Mouse (Mus musculus) megakaryocyte, embryonic 14.5 days (primary cell): ENCODE measurements at regions not wholly inside any gene's neighbourhood (a gene's known extent, or its start where the extent isn't known, plus 50 kb on each side); places are given as distances from the start of the nearest gene placed in this dataset.
"Not testable (repeated sequence)": the region's sequence is repeated elsewhere in the genome, so short reads cannot be mapped to it uniquely, and the experiment has no call there.

Experiments used
- H3K27me3 ChIP-seq: replicated peaks from 2 replicates; pipeline ENCODE3; 2012; ENCODE audit warnings: inconsistent platforms
- H3K36me3 ChIP-seq: replicated peaks from 2 replicates; pipeline ENCODE3; 2012; ENCODE audit warnings: low read length, inconsistent platforms, mixed read lengths
- H3K4me1 ChIP-seq: 2 replicates; pipeline ENCODE4 v1.6.1; 2012; ENCODE audit warnings: inconsistent platforms
- H3K4me3 ChIP-seq: replicated peaks from 2 replicates; pipeline ENCODE3; 2012; ENCODE audit warnings: moderate library complexity, mild to moderate bottlenecking, inconsistent platforms
- H3K9me3 ChIP-seq: 2 replicates; pipeline ENCODE4 v1.6.1; 2012; ENCODE audit warnings: inconsistent platforms
- FLI1 ChIP-seq: IDR thresholded peaks from 2 replicates; pipeline ENCODE4 v1.6.1; 2012; ENCODE audit warnings: low read length, inconsistent platforms, mixed read lengths
- GATA1 ChIP-seq: IDR thresholded peaks from 3 replicates; pipeline ENCODE4 v1.6.1; 2012; ENCODE audit warnings: mixed read lengths, low read length, inconsistent platforms, borderline replicate concordance

DNA sequence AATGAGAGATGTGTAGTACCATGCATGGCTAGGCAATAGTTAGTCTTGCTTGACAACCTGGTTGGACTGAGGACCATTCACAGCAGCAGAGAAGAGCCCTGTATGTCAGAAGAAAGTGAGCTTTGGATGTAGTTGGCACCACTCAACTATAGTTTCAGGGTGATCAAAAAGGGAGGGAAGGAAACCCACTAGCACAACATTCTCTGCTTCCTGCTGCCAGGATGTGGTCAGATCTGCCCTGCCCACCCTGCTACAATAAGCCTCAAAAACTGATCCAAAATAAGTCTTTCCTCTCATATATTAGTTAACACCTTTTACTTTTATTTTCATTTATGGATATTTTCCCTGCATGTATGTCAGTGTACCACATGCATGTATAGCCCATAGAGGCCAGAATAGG is 203.7 kb upstream of the Gm10131 start:
- Histone ChIP-seq H3K27me3 (no peaks in the 10 kb centered on the region), H3K9me3 (peaks cover 18% of the 10 kb centered on the region), H3K4me1 (peaks cover 8% of the 10 kb centered on the region; the same call in 1 of the 2 replicates), H3K36me3 (no peaks in the 10 kb centered on the region), H3K4me3 (no peak overlapping the region)
- no peak for TF ChIP-seq FLI1
- TF ChIP-seq GATA1: no peak

- TF ChIP-seq GATA1 (no peak), FLI1 (no peak)
- Histone ChIP-seq H3K9me3 (peaks cover 37% of the 10 kb centered on the region), H3K36me3 (no peaks in the 10 kb centered on the region), H3K4me3 (no peak overlapping the region), H3K27me3 (peaks cover 4% of the 10 kb centered on the region), H3K4me1 (no peaks in the 10 kb centered on the region)
These were observed 194.3 kb upstream of the Gm10131 start for GRCm38 (mm10) chr8:34305542-34306485.

- H3K9me3 ChIP-seq: peaks cover 22% of the 10 kb centered on the region
- H3K27me3 ChIP-seq: peaks cover 7% of the 10 kb centered on the region
- no peaks in the 10 kb centered on the region for H3K36me3 ChIP-seq
- no peak overlapping the region for H3K4me3 ChIP-seq
- no peak for TF ChIP-seq FLI1
- no peak for TF ChIP-seq GATA1
- no peaks in the 10 kb centered on the region for H3K4me1 ChIP-seq
These were observed 192.3 kb upstream of the Gm10131 start for GRCm38 (mm10) chr8:34303815-34304214.

- H3K4me1 ChIP-seq: no peaks in the 10 kb centered on the region
- no peak overlapping the region for H3K4me3 ChIP-seq
- TF ChIP-seq FLI1 (no peak), GATA1 (no peak)
- H3K36me3 ChIP-seq: no peaks in the 10 kb centered on the region
- peaks cover 5% of the 10 kb centered on the region for H3K27me3 ChIP-seq
- 0 out of 2 replicates have a peak, but pooled peaks cover 4% of the 10 kb centered on the region for H3K9me3 ChIP-seq
These were observed 188.9 kb upstream of the Gm10131 start for GRCm38 (mm10) chr8:34300331-34300903.

GRCm38 (mm10) chr8:34294721-34295120 is 183.2 kb upstream of the Gm10131 start:
- no peaks in the 10 kb centered on the region for H3K27me3 ChIP-seq
- TF ChIP-seq GATA1 (no peak), FLI1 (no peak)
- H3K9me3 ChIP-seq: peaks cover 18% of the 10 kb centered on the region
- no peak overlapping the region for H3K4me3 ChIP-seq
- H3K36me3 ChIP-seq: no peaks in the 10 kb centered on the region
- H3K4me1 ChIP-seq: peaks cover 2% of the 10 kb centered on the region; the same call in 1 of the 2 replicates

GRCm38 (mm10) chr8:34290670-34291069 is 179.1 kb upstream of the Gm10131 start:
- TF ChIP-seq GATA1: no peak
- TF ChIP-seq FLI1: no peak
- Histone ChIP-seq H3K4me3 (no peak overlapping the region), H3K4me1 (peaks cover 14% of the 10 kb centered on the region), H3K36me3 (no peaks in the 10 kb centered on the region), H3K27me3 (no peaks in the 10 kb centered on the region), H3K9me3 (peaks cover 21% of the 10 kb centered on the region)

GRCm38 (mm10) chr8:34287801-34288200 is 176.3 kb upstream of the Gm10131 start:
- H3K9me3 ChIP-seq: peaks cover 13% of the 10 kb centered on the region
- TF ChIP-seq GATA1: no peak
- no peak for TF ChIP-seq FLI1
- no peaks in the 10 kb centered on the region for H3K27me3 ChIP-seq
- peaks cover 14% of the 10 kb centered on the region for H3K4me1 ChIP-seq
- H3K4me3 ChIP-seq: peak overlapping the region; percentile 16
- no peaks in the 10 kb centered on the region for H3K36me3 ChIP-seq

- no peak overlapping the region for H3K4me3 ChIP-seq
- no peaks in the 10 kb centered on the region for H3K27me3 ChIP-seq
- no peak for TF ChIP-seq FLI1
- no peak for TF ChIP-seq GATA1
- peaks cover 11% of the 10 kb centered on the region for H3K4me1 ChIP-seq
- H3K36me3 ChIP-seq: no peaks in the 10 kb centered on the region
- peaks cover 10% of the 10 kb centered on the region for H3K9me3 ChIP-seq
These were observed 173.0 kb upstream of the Gm10131 start for GRCm38 (mm10) chr8:34284576-34284975.

- TF ChIP-seq GATA1 (no peak), FLI1 (no peak)
- H3K4me3 ChIP-seq: no peak overlapping the region
- H3K27me3 ChIP-seq: no peaks in the 10 kb centered on the region
- peaks cover 6% of the 10 kb centered on the region for H3K4me1 ChIP-seq
- H3K36me3 ChIP-seq: no peaks in the 10 kb centered on the region
- peaks cover 10% of the 10 kb centered on the region for H3K9me3 ChIP-seq
These were observed 168.9 kb upstream of the Gm10131 start for GRCm38 (mm10) chr8:34280433-34280832.

GRCm38 (mm10) chr8:34275977-34276660 is 164.6 kb upstream of the Gm10131 start:
- TF ChIP-seq GATA1 (no peak), FLI1 (no peak)
- H3K4me3 ChIP-seq: no peak overlapping the region
- H3K9me3 ChIP-seq: peaks cover 13% of the 10 kb centered on the region; the same call in 1 of the 2 replicates
- H3K4me1 ChIP-seq: peaks cover 8% of the 10 kb centered on the region
- no peaks in the 10 kb centered on the region for H3K36me3 ChIP-seq
- no peaks in the 10 kb centered on the region for H3K27me3 ChIP-seq

- not testable (repeated sequence) for H3K4me1 ChIP-seq, H3K36me3 ChIP-seq, H3K4me3 ChIP-seq, H3K27me3 ChIP-seq
- H3K9me3 ChIP-seq: peaks cover 13% of the 10 kb centered on the region; the same call in 1 of the 2 replicates
These were observed 163.3 kb upstream of the Gm10131 start for GRCm38 (mm10) chr8:34274796-34275195.
